Mouse (Mus musculus): ENCODE measurements around the gene Olfr763. TPM values are rescaled to one million over a fixed set of nuclear protein-coding genes. Genes with fewer than 3 reads are reported as not detected.
"Not testable (repeated sequence)": the region's sequence is repeated elsewhere in the genome, so short reads cannot be mapped to it uniquely, and the experiment has no call there.

Olfr763 gene
- polyA plus RNA-seq, 1 experiment from 2014 or later, result not detected

DNA sequence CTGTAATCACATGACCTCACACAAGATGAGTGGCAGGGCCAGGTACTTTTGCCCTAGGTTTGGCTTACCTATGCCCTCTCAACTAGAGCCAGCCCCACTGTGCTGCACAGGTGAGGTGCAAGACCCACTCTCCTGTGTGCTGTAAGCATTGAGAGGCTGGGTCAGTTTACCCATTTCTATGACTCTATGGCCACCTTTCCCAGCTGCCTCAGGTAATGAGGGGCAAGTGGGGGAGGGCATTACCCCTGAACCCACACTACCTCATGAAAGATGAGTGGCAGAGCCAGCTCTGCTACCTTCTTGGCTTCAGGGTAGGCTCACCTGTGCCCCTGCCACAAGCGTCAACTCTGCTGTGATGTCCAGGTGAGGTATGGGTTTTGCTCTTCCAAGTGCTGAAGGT lies 14.8 kb upstream of the Olfr763 start:
- H3K9ac ChIP-seq (ENCODE audit: low read length), result no peak overlapping the region
- no peak overlapping the region for H3K4me3 ChIP-seq (ENCODE audit: low read depth, low read length)
- no peak overlapping the region for H3K4me2 ChIP-seq (replicated peaks; ENCODE audit: low read depth)
- no peaks in the 10 kb centered on the region for H3K27me3 ChIP-seq (ENCODE audit: control insufficient read depth, insufficient read depth, low read length)
- no peak for TF ChIP-seq CTCF (IDR thresholded peaks at IDR 0.05; ENCODE audit: low read depth)
- TF ChIP-seq EP300 (optimal IDR thresholded peaks at IDR 0.05), result no peak
- H3K9me3 ChIP-seq (ENCODE audit: control insufficient read depth, low read length), result no peaks in the 10 kb centered on the region
- ATAC-seq (ENCODE audit: low FRiP score, low TSS enrichment) (no peak), DNase-seq (ENCODE audit: low spot score) (no peak)
- H3K36me3 ChIP-seq (ENCODE audit: control insufficient read depth, insufficient read depth, low read length), result no peaks in the 10 kb centered on the region
- 96% methylated on average over 1 of the region's 1 CpGs for WGBS
- no peak overlapping the region for H3K27ac ChIP-seq (replicated peaks)
- H3K4me1 ChIP-seq (replicated peaks; ENCODE audit: control insufficient read depth, insufficient read depth), result no peaks in the 10 kb centered on the region

DNA sequence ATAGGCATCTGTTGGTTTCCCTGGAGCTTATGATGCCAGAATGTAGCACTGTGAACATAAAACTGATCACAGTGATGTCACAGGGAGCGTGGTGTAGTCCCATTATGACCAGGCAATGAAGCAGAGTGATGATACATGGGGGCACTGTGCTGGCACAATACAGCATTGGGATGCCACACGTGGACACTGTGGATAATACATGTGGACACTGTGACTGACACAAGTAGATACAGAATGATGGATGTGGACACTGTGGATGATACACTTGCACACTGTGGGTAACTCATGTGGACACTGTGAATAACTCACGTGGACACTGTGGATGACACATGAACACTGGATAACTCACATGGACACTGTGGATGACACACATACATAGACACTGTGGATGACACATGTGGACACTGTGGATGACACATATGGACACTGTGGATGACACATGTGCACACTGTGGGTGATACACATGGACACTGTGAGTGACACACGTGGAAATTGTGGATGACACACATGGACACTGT lies 14.0 kb upstream of the Olfr763 start:
- TF ChIP-seq CTCF (IDR thresholded peaks at IDR 0.05; ENCODE audit: low read depth) (no peak), EP300 (optimal IDR thresholded peaks at IDR 0.05) (no peak)
- WGBS, result 66% methylated on average over 4 of the region's 4 CpGs
- Histone ChIP-seq H3K9me3 (ENCODE audit: control insufficient read depth, low read length) (no peaks in the 10 kb centered on the region), H3K36me3 (ENCODE audit: control insufficient read depth, insufficient read depth, low read length) (no peaks in the 10 kb centered on the region), H3K27ac (replicated peaks) (no peak overlapping the region), H3K4me2 (replicated peaks; ENCODE audit: low read depth) (no peak overlapping the region), H3K27me3 (ENCODE audit: control insufficient read depth, insufficient read depth, low read length) (no peaks in the 10 kb centered on the region), H3K4me3 (ENCODE audit: low read depth, low read length) (no peak overlapping the region), H3K4me1 (replicated peaks; ENCODE audit: control insufficient read depth, insufficient read depth) (no peaks in the 10 kb centered on the region), H3K9ac (ENCODE audit: low read length) (no peak overlapping the region)
- no peak for ATAC-seq (ENCODE audit: low FRiP score, low TSS enrichment)
- no peak for DNase-seq (ENCODE audit: low spot score)

DNA sequence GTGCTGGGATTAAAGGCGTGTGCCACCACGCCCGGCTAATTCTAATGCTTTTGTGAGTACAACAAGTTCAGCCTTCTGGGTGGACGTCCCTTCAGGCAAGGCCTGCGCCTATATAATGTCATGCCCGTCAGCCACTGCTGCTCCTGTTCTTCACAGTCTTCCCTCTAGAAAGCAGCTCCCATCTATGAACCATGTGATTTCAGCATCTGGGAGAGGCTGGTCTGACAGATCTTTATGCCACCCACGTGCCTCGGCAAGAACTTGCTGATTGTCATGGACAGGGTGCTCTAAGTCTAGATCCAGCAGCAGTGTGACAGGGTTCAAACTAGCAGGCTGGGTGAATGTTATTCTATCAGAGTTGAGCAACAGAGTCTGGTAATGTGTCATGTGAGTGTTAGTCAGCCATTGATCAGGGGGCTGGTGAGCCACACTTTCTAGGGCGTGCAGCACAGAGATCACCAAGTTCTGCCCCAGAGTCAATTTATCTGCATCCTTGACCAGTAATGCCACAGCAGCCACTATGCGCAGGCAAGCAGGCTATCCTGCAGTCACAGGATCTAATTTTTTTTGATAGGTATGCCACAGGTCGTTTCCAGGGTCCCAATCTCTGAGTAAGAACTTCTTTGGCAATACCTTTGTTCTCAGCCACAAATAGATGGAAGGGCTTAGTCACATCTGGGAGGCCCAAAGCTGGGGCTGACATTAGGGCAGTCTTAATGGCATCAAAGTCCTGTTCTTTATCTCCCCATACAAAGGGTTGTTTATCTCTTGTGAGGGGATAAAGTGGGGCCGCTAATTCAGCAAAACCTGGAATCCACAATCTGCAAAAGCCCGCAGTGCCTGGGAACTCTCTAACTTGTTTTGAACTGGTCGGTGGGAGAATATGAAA lies 6.3 kb upstream of the Olfr763 start:
- Histone ChIP-seq H3K9me3 (ENCODE audit: control insufficient read depth, low read length) (no peaks in the 10 kb centered on the region), H3K27me3 (ENCODE audit: control insufficient read depth, insufficient read depth, low read length) (no peaks in the 10 kb centered on the region), H3K4me3 (ENCODE audit: low read depth, low read length) (no peak overlapping the region), H3K36me3 (ENCODE audit: control insufficient read depth, insufficient read depth, low read length) (no peaks in the 10 kb centered on the region), H3K4me2 (replicated peaks; ENCODE audit: low read depth) (no peak overlapping the region), H3K9ac (ENCODE audit: low read length) (no peak overlapping the region), H3K27ac (replicated peaks) (no peak overlapping the region), H3K4me1 (replicated peaks; ENCODE audit: control insufficient read depth, insufficient read depth) (no peaks in the 10 kb centered on the region)
- DNase-seq (ENCODE audit: low spot score) (no peak), ATAC-seq (ENCODE audit: low FRiP score, low TSS enrichment) (no peak)
- TF ChIP-seq CTCF (IDR thresholded peaks at IDR 0.05; ENCODE audit: low read depth), result no peak
- TF ChIP-seq EP300 (optimal IDR thresholded peaks at IDR 0.05), result no peak
- 71% methylated on average over 14 of the region's 14 CpGs for WGBS

DNA sequence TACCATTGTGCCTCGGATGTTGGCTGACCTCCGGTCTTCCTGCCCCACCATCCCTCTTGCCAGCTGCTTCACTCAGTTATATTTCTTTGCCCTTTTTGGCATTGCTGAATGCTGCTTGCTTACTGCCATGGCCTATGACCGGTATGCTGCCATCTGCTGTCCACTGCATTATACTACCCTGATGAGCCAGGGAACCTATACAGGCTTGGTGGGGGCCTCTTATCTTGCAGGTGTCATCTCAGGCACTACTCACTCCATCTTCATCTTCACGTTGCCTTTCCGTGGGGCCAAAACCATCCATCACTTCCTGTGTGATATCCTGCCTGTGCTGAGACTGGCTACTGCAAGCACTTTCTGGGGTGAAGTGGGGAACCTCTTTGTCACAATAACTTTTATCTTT lies 920 bp downstream of the Olfr763 start:
- whole genome bisulfite sequencing, result 69% methylated on average over 2 of the region's 5 CpGs
- not testable (repeated sequence) for H3K4me2 ChIP-seq (replicated peaks; ENCODE audit: low read depth); H3K4me3 ChIP-seq (ENCODE audit: low read depth, low read length); H3K9ac ChIP-seq (ENCODE audit: low read length); H3K4me1 ChIP-seq (replicated peaks; ENCODE audit: control insufficient read depth, insufficient read depth); H3K36me3 ChIP-seq (ENCODE audit: control insufficient read depth, insufficient read depth, low read length); H3K27ac ChIP-seq (replicated peaks); DNase-seq (ENCODE audit: low spot score); H3K27me3 ChIP-seq (ENCODE audit: control insufficient read depth, insufficient read depth, low read length); H3K9me3 ChIP-seq (ENCODE audit: control insufficient read depth, low read length)
- 0 out of 2 replicates have a peak, but pooled peaks have one; percentile 12 for ATAC-seq (ENCODE audit: low FRiP score, low TSS enrichment)

DNA sequence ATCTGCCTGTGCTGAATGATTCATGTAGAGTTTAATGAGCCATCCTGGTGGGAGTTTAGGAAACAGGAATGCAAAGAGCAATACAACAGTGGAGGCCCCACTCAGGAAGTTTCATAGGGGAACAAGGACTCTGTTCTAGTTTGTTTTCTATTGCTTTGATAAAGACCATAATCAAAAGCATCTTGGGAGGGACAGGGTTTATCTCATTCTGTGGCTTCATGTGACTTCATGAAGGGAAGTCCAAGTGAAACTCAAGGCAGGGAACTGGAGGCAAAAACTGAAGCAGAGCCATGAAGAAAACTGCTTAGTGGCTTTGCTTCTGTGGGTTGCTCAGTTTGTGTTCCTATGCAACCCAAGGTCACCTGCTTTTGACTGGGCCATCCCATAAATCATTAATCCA lies 3.9 kb downstream of the Olfr763 start:
- no peak for TF ChIP-seq CTCF (IDR thresholded peaks at IDR 0.05; ENCODE audit: low read depth)
- TF ChIP-seq EP300 (optimal IDR thresholded peaks at IDR 0.05), result no peak
- Histone ChIP-seq H3K9me3 (ENCODE audit: control insufficient read depth, low read length) (no peaks in the 10 kb centered on the region), H3K4me1 (replicated peaks; ENCODE audit: control insufficient read depth, insufficient read depth) (no peaks in the 10 kb centered on the region), H3K9ac (ENCODE audit: low read length) (no peak overlapping the region), H3K27ac (replicated peaks) (no peak overlapping the region), H3K4me3 (ENCODE audit: low read depth, low read length) (no peak overlapping the region), H3K36me3 (ENCODE audit: control insufficient read depth, insufficient read depth, low read length) (no peaks in the 10 kb centered on the region), H3K4me2 (replicated peaks; ENCODE audit: low read depth) (no peak overlapping the region), H3K27me3 (ENCODE audit: control insufficient read depth, insufficient read depth, low read length) (no peaks in the 10 kb centered on the region)
- DNase-seq (ENCODE audit: low spot score) (no peak), ATAC-seq (ENCODE audit: low FRiP score, low TSS enrichment) (no peak)

DNA sequence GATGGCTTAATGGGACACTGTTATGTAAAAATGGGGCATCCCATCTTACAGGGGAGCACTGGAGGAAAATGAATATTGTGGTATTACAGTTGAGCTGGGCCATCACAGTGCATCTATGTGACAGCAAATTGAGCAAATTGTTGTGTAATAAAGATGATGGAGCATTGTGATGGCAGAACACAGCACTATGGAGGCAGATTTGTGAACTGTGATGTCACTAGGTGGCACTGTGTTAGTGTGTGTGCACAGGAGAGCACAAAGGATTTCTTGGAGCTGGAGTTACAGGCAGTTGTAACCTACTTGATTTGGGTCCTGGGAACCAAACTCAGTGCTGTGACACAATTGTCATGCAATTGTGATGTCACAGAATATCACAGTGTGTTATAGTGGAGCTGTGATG lies 12.7 kb downstream of the Olfr763 start:
- TF ChIP-seq CTCF (IDR thresholded peaks at IDR 0.05; ENCODE audit: low read depth) (0 out of 2 replicates have a peak, but pooled peaks have one; percentile 18), EP300 (optimal IDR thresholded peaks at IDR 0.05) (no peak)

More for the DNA sequence above, 12.7 kb downstream of the Olfr763 start:
- Histone ChIP-seq H3K9me3 (ENCODE audit: control insufficient read depth, low read length) (no peaks in the 10 kb centered on the region), H3K4me2 (replicated peaks; ENCODE audit: low read depth) (no peak overlapping the region), H3K27me3 (ENCODE audit: control insufficient read depth, insufficient read depth, low read length) (no peaks in the 10 kb centered on the region), H3K27ac (replicated peaks) (no peak overlapping the region), H3K4me1 (replicated peaks; ENCODE audit: control insufficient read depth, insufficient read depth) (no peaks in the 10 kb centered on the region), H3K9ac (ENCODE audit: low read length) (no peak overlapping the region), H3K4me3 (ENCODE audit: low read depth, low read length) (no peak overlapping the region), H3K36me3 (ENCODE audit: control insufficient read depth, insufficient read depth, low read length) (no peaks in the 10 kb centered on the region)
- DNase-seq (ENCODE audit: low spot score) (no peak), ATAC-seq (ENCODE audit: low FRiP score, low TSS enrichment) (no peak)
